Mouse (Mus musculus) spleen, adult 2 months (tissue): Measurements from ENCODE around the gene Tmem56.

Experiments
- CTCF ChIP-seq: fragments of 200-500 bp; IDR thresholded peaks from 2 replicates; pipeline ENCODE4 v1.5.1; 2011; ENCODE audit warnings: mild to moderate bottlenecking, inconsistent platforms; ENCODE audit not compliant: insufficient read depth, insufficient read length, insufficient replicate concordance; ENCODE audit errors: extremely low read depth
- POLR2A ChIP-seq: fragments of 200-500 bp; IDR thresholded peaks from 2 replicates; pipeline ENCODE4 v1.6.1; 2011; ENCODE audit warnings: low read depth, low read length, inconsistent platforms

DNA sequence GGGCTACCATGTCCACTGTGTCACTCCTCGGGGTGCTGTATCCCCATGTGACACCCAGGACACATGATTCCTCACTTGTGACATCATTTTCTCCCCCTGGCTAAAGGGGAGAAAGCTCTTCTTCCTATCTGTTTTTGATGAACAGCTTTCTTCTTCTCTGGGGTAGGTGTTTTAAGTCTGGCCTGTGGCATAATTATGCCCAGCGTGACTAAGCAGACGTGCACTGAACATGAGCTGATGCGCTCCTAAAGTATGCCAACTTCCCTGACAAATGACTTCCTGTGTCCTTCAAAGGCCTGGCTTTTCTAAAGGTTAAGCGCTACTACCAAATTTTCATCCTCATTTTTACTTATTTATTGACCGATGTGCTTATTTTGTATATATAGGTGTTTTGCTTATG, 65.9 kb downstream of the Tmem56 start:
- TF ChIP-seq CTCF (no peak), POLR2A (no peak)
